ENCODE assay signal across 11 mouse cellular contexts in the genomic region with DNA sequence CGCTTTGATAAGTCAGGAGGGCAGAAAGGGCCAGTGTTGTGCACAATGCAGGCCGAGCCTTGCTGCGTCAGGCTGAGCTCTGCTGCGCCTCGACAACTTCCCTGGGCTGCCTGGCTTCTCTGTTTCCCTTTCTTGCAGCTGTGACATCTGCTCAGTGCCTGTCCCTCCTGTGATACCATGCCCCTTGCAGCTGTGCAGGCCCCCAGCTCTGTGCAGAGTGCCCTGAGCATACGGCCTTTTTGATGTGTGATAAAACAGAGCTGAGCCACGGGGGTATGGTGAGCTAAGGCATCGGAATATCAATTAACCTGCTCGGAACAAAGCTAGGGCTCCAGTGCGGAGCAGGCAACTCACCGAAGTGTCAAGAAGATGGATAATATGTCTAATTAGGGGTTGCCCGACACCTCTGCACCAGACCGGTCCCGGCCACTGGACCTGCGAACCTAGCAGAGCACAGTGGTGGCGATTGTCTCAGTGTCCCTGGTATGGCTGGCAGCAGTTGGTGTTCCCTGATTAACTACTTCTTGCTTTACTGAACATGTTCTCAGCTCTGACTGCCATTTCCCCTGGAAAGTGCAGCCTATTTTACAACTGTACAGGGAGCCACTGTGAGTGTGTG. TPM values are rescaled to one million over a fixed set of nuclear protein-coding genes. Genes with fewer than 3 reads are reported as not detected.
DNase-seq lines count a peak whose midpoint lies in the region; ATAC-seq and TF ChIP-seq lines count a peak whose summit lies in the region.
"Had no signal": no experiment of that assay in that cellular context is flagged by ENCODE, and none has a peak within 500 bp of the region (broad histone marks: within the 10 kb centered on the region; RNA-seq: fewer than 3 reads in every experiment).

No protein-coding gene starts in this region.

- peaks cover 10% of the 10 kb centered on the region for H3K4me1 ChIP-seq in forebrain, embryonic 16.5 days (replicated peaks; ENCODE audit: control insufficient read depth, insufficient read depth, low read length)
- H3K4me1 ChIP-seq in limb, embryonic 14.5 days (ENCODE audit: control insufficient read depth, insufficient read depth, low read length), result peaks cover 15% of the 10 kb centered on the region
- H3K4me1 ChIP-seq in neural tube, embryonic 13.5 days (replicated peaks), result peaks cover 23% of the 10 kb centered on the region

- DNase-seq in embryo, embryonic 10.5 days (ENCODE audit: low spot score), result peak; percentile 36
- no peak for DNase-seq in limb, embryonic 14.5 days (ENCODE audit: low spot score)
- DNase-seq in left cerebral cortex, postnatal 25 days (ENCODE audit: low spot score in 2 of 2), result no peak
- DNase-seq in B cell, adult 2 months, result no peak
- DNase-seq in layer of hippocampus, postnatal 14 days (ENCODE audit: low spot score in 2 of 2), result no peak
- DNase-seq: cerebellum, adult 9-11 months; liver, embryonic 13.5 days had no signal

- 0 out of 2 replicates have a peak overlapping the region, but pooled peaks have one; percentile 6 for H3K9ac ChIP-seq in forebrain, embryonic 16.5 days (replicated peaks; ENCODE audit: low read depth, low read length)
- no peak overlapping the region for H3K9ac ChIP-seq in limb, embryonic 14.5 days (ENCODE audit: low read depth, low read length, severe bottlenecking)
- H3K9ac ChIP-seq in neural tube, embryonic 13.5 days, result peak overlapping the region; percentile 49; the same call in 1 of the 2 replicates
- H3K9ac ChIP-seq: liver, embryonic 13.5 days had no signal

- H3K36me3 ChIP-seq in forebrain, embryonic 16.5 days (ENCODE audit: control insufficient read depth, insufficient read depth), result no peaks in the 10 kb centered on the region
- H3K36me3 ChIP-seq in limb, embryonic 14.5 days (ENCODE audit: control insufficient read depth, insufficient read depth, low read length), result no peaks in the 10 kb centered on the region
- H3K36me3 ChIP-seq in neural tube, embryonic 13.5 days, result no peaks in the 10 kb centered on the region
- H3K36me3 ChIP-seq: liver, embryonic 13.5 days had no signal

- no peak overlapping the region for H3K27ac ChIP-seq in forebrain, embryonic 16.5 days (ENCODE audit: low read length)
- no peak overlapping the region for H3K27ac ChIP-seq in limb, embryonic 14.5 days (replicated peaks; ENCODE audit: low read depth, low read length)
- peak overlapping the region; percentile 43 for H3K27ac ChIP-seq in neural tube, embryonic 13.5 days (replicated peaks)
- H3K27ac ChIP-seq: liver, embryonic 13.5 days had no signal

- peaks cover 3% of the 10 kb centered on the region; the same call in 1 of the 2 replicates for H3K27me3 ChIP-seq in forebrain, embryonic 16.5 days (replicated peaks; ENCODE audit: control insufficient read depth, insufficient read depth, low read length)
- no peaks in the 10 kb centered on the region for H3K27me3 ChIP-seq in limb, embryonic 14.5 days (ENCODE audit: control insufficient read depth, insufficient read depth, low read length)
- peaks cover 7% of the 10 kb centered on the region; the same call in 1 of the 2 replicates for H3K27me3 ChIP-seq in neural tube, embryonic 13.5 days
- H3K27me3 ChIP-seq: liver, embryonic 13.5 days had no signal

- H3K9me3 ChIP-seq in forebrain, embryonic 16.5 days (ENCODE audit: control insufficient read depth, low read length), result no peaks in the 10 kb centered on the region
- no peaks in the 10 kb centered on the region for H3K9me3 ChIP-seq in limb, embryonic 14.5 days (ENCODE audit: control insufficient read depth, low read length)
- no peaks in the 10 kb centered on the region for H3K9me3 ChIP-seq in neural tube, embryonic 13.5 days
- H3K9me3 ChIP-seq: liver, embryonic 13.5 days had no signal

- ATAC-seq in forebrain, embryonic 16.5 days, result no peak
- ATAC-seq in limb, embryonic 14.5 days (ENCODE audit: low FRiP score, low read depth), result peak; percentile 73
- peak; percentile 72 for ATAC-seq in neural tube, embryonic 13.5 days (ENCODE audit: low read depth)
- ATAC-seq in activated CD4-positive, CD25-positive, alpha-beta regulatory T cell, adult 4 months, result no peak
- ATAC-seq: CD4-positive, CD25-positive, alpha-beta regulatory T cell, adult 4 months had no signal

- 13% methylated on average over 16 of the region's 16 CpGs for WGBS in forebrain, embryonic 16.5 days
- WGBS in limb, embryonic 14.5 days, result 19% methylated on average over 16 of the region's 16 CpGs
- 8% methylated on average over 16 of the region's 16 CpGs for WGBS in neural tube, embryonic 13.5 days

- H3K4me3 ChIP-seq in forebrain, embryonic 16.5 days (replicated peaks; ENCODE audit: low read length), result no peak overlapping the region
- no peak overlapping the region for H3K4me3 ChIP-seq in limb, embryonic 14.5 days (replicated peaks; ENCODE audit: low read length)
- no peak overlapping the region for H3K4me3 ChIP-seq in neural tube, embryonic 13.5 days
- H3K4me3 ChIP-seq: liver, embryonic 13.5 days had no signal

- H3K4me2 ChIP-seq in forebrain, embryonic 16.5 days (ENCODE audit: low read length), result no peak overlapping the region
- H3K4me2 ChIP-seq in limb, embryonic 14.5 days (replicated peaks; ENCODE audit: low read depth, low read length, severe bottlenecking), result 0 out of 2 replicates have a peak overlapping the region, but pooled peaks have one; percentile 4
- H3K4me2 ChIP-seq in neural tube, embryonic 13.5 days, result no peak overlapping the region
- H3K4me2 ChIP-seq: liver, embryonic 13.5 days had no signal

- TF ChIP-seq POLR2A in limb, embryonic 14.5 days (IDR thresholded peaks at IDR 0.05; ENCODE audit: borderline replicate concordance, extremely low read depth, insufficient read depth, insufficient read length), result no peak

- intact Hi-C loops in left cerebral cortex, postnatal 25 days (cut with DNase I), result no loop called here

RNA-seq across cellular contexts. Expression of a gene that starts 27.9 kb away (rescaled TPM):
- polyA plus RNA-seq in forebrain, embryonic 16.5 days (2015; fragmentation: Nextera tagmentation; extraction: Ambion mirVana), result 1.0 and 1.5 TPM in 2 replicates
- polyA plus RNA-seq in limb, embryonic 14.5 days (2012; rRNA removed), result 0.22 and 0.49 TPM in 2 replicates
- polyA plus RNA-seq in limb, embryonic 14.5 days (2014; fragmentation: Nextera tagmentation; extraction: Ambion mirVana), result 0.37 and 0.58 TPM in 2 replicates
- polyA plus RNA-seq in neural tube, embryonic 13.5 days (2015; fragmentation: Nextera tagmentation; extraction: Ambion mirVana), result 0.50 and 0.73 TPM in 2 replicates
- 1 to 10 TPM in 1 of 2 experiments, under 1 TPM in 1; 0.89 to 1.7 TPM for total RNA-seq in left cerebral cortex, postnatal 25 days (2021)
- not detected for polyA plus RNA-seq in activated CD4-positive, CD25-positive, alpha-beta regulatory T cell, adult 4 months (2017; shearing (Covaris generic))
- total RNA-seq in layer of hippocampus, postnatal 14 days (2021), result 1 to 10 TPM in 1 of 2 experiments, under 1 TPM in 1; 0.67 to 1.5 TPM
- polyA plus RNA-seq: CD4-positive, CD25-positive, alpha-beta regulatory T cell, adult 4 months had no signal

RNA-seq across cellular contexts. Expression of a gene that starts 28.4 kb away (rescaled TPM):
- 1.4 and 2.1 TPM in 2 replicates for polyA plus RNA-seq in forebrain, embryonic 16.5 days (2015; fragmentation: Nextera tagmentation; extraction: Ambion mirVana)
- polyA plus RNA-seq in limb, embryonic 14.5 days (2012; rRNA removed), result 1.6 TPM in 2 replicates
- 1.4 and 2.1 TPM in 2 replicates for polyA plus RNA-seq in limb, embryonic 14.5 days (2014; fragmentation: Nextera tagmentation; extraction: Ambion mirVana)
- 0.64 and 0.85 TPM in 2 replicates for polyA plus RNA-seq in neural tube, embryonic 13.5 days (2015; fragmentation: Nextera tagmentation; extraction: Ambion mirVana)
- not detected for total RNA-seq in left cerebral cortex, postnatal 25 days (2021)
- polyA plus RNA-seq in activated CD4-positive, CD25-positive, alpha-beta regulatory T cell, adult 4 months (2017; shearing (Covaris generic)), result 1 to 10 TPM in 1 of 2 experiments, not detected in 1; 1.4 TPM
- 1 to 10 TPM in 1 of 2 experiments, not detected in 1; 2.0 TPM for total RNA-seq in layer of hippocampus, postnatal 14 days (2021)
- polyA plus RNA-seq: CD4-positive, CD25-positive, alpha-beta regulatory T cell, adult 4 months had no signal

Comparison
In these comparisons a context has a peak if more than half of its experiments do, and no peak if none do; other contexts are left out.
1. ATAC-seq: peak in limb, embryonic 14.5 days (single experiment) and neural tube, embryonic 13.5 days (single experiment); none in forebrain, embryonic 16.5 days (single experiment) and activated CD4-positive, CD25-positive, alpha-beta regulatory T cell, adult 4 months (single experiment).